Mouse (Mus musculus): ENCODE results near the gene Btbd10. TPM values are rescaled to one million over a fixed set of nuclear protein-coding genes. Genes with fewer than 3 reads are reported as not detected.

Gene Btbd10
- 72.9 and 74.3 TPM in 2 replicates for polyA plus RNA-seq (2012; rRNA removed)

GRCm38 (mm10) chr7:113368746-113369619, at the start of gene Btbd10:
TSS of gene Btbd10 (minus strand) at chr7:113369392.
- Histone ChIP-seq H3K4me3 (ENCODE audit: control insufficient read depth, low read depth, low read length) (peak within 1 kb of the TSS; percentile 95), H3K4me1 (ENCODE audit: control insufficient read depth, insufficient read depth, low read length) (no peaks in the 10 kb centered on the region), H3K36me3 (ENCODE audit: control insufficient read depth, insufficient read depth, low read length) (no peaks in the 10 kb centered on the region; the same call in 1 of the 2 replicates), H3K27ac (ENCODE audit: control insufficient read depth, insufficient read depth, low read depth, low read length) (peak within 1 kb of the TSS; percentile 95), H3K27me3 (ENCODE audit: control insufficient read depth, insufficient read depth, low read length) (no peaks in the 10 kb centered on the region)
- TF ChIP-seq CTCF (IDR thresholded peaks at IDR 0.05; ENCODE audit: control insufficient read depth, insufficient read depth, insufficient replicate concordance, low read depth, low read length) (no peak), POLR2A (IDR thresholded peaks at IDR 0.05; ENCODE audit: control insufficient read depth, low read depth, low read length) (peak; percentile 99)

DNA sequence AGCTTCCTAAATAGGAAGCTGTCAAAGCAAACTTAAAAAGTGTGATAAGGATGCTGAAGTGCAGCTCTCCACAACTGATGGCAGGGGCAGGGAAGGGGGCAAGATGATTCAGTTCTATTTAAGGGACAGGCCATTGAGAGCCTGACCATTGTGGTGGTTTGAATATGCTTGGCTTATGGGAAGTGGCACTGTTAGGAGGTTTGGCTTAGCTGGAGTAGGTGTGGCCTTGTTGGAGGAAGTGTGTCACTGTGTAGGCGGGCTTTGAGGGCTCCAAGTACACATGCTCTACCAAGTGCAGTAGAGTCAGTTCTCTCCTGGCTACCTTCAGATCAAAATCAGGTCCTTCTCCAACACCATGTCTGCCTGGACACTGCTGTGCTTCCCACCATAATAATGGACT, 47.3 kb upstream of the Btbd10 start:
- no peaks in the 10 kb centered on the region for H3K27me3 ChIP-seq (ENCODE audit: control insufficient read depth, insufficient read depth, low read length)
- TF ChIP-seq POLR2A (IDR thresholded peaks at IDR 0.05; ENCODE audit: control insufficient read depth, low read depth, low read length) (no peak), CTCF (IDR thresholded peaks at IDR 0.05; ENCODE audit: control insufficient read depth, insufficient read depth, insufficient replicate concordance, low read depth, low read length) (no peak)
- no peak overlapping the region for H3K27ac ChIP-seq (ENCODE audit: control insufficient read depth, insufficient read depth, low read depth, low read length)
- H3K4me1 ChIP-seq (ENCODE audit: control insufficient read depth, insufficient read depth, low read length), result no peaks in the 10 kb centered on the region
- H3K36me3 ChIP-seq (ENCODE audit: control insufficient read depth, insufficient read depth, low read length), result no peaks in the 10 kb centered on the region
- no peak overlapping the region for H3K4me3 ChIP-seq (ENCODE audit: control insufficient read depth, low read depth, low read length)

DNA sequence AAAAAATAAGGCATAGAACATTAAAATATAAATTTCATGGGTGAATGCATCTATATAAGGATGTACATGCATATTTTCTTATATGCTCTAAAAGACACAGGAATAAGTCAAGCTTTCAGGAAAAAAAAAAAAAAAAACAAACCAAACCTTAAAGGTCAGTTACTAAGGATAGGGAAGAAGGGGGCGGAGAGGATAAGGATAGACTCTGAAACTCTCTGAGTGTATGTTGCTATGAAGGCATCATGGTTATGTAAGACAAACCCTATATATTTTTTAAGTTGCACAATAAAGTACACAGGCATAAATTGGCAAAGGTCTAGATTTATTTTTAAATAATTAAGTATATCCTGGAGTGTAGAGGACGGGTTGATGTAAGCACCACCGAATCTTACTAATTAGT, 46.1 kb upstream of the Btbd10 start:
- Histone ChIP-seq H3K27me3 (ENCODE audit: control insufficient read depth, insufficient read depth, low read length) (no peaks in the 10 kb centered on the region), H3K36me3 (ENCODE audit: control insufficient read depth, insufficient read depth, low read length) (no peaks in the 10 kb centered on the region)
- TF ChIP-seq POLR2A (IDR thresholded peaks at IDR 0.05; ENCODE audit: control insufficient read depth, low read depth, low read length), result no peak
- TF ChIP-seq CTCF (IDR thresholded peaks at IDR 0.05; ENCODE audit: control insufficient read depth, insufficient read depth, insufficient replicate concordance, low read depth, low read length), result no peak

DNA sequence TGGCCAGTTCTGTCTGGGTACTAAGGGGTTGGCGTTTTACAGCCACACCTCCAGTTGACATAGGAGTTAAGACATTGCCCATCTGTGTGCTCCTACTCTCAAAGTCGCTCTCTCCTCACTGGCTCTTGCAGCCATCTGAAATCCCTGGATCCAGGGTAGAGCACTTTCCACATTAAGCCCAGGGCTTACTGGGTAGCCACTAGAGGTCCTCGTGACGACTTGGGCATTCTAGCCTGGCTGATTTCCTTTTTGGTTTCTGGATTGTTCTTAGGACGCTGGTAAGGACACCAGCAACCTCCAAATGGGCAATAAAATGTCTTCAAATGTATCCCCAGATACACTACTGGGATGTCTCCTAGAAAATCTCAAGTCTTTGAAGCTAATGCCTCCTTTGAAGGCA, 39.5 kb upstream of the Btbd10 start:
- Histone ChIP-seq H3K27me3 (ENCODE audit: control insufficient read depth, insufficient read depth, low read length) (no peaks in the 10 kb centered on the region), H3K4me3 (ENCODE audit: control insufficient read depth, low read depth, low read length) (no peak overlapping the region), H3K27ac (ENCODE audit: control insufficient read depth, insufficient read depth, low read depth, low read length) (no peak overlapping the region), H3K36me3 (ENCODE audit: control insufficient read depth, insufficient read depth, low read length) (no peaks in the 10 kb centered on the region), H3K4me1 (ENCODE audit: control insufficient read depth, insufficient read depth, low read length) (no peaks in the 10 kb centered on the region)
- TF ChIP-seq CTCF (IDR thresholded peaks at IDR 0.05; ENCODE audit: control insufficient read depth, insufficient read depth, insufficient replicate concordance, low read depth, low read length) (no peak), POLR2A (IDR thresholded peaks at IDR 0.05; ENCODE audit: control insufficient read depth, low read depth, low read length) (no peak)

More for the DNA sequence above, 46.1 kb upstream of the Btbd10 start:
- H3K4me1 ChIP-seq (ENCODE audit: control insufficient read depth, insufficient read depth, low read length), result no peaks in the 10 kb centered on the region
- no peak overlapping the region for H3K4me3 ChIP-seq (ENCODE audit: control insufficient read depth, low read depth, low read length)
- H3K27ac ChIP-seq (ENCODE audit: control insufficient read depth, insufficient read depth, low read depth, low read length), result no peak overlapping the region

GRCm38 (mm10) chr7:113398083-113398482, 28.9 kb upstream of the Btbd10 start:
- H3K4me3 ChIP-seq (ENCODE audit: control insufficient read depth, low read depth, low read length), result no peak overlapping the region
- no peak overlapping the region for H3K27ac ChIP-seq (ENCODE audit: control insufficient read depth, insufficient read depth, low read depth, low read length)
- TF ChIP-seq POLR2A (IDR thresholded peaks at IDR 0.05; ENCODE audit: control insufficient read depth, low read depth, low read length) (no peak), CTCF (IDR thresholded peaks at IDR 0.05; ENCODE audit: control insufficient read depth, insufficient read depth, insufficient replicate concordance, low read depth, low read length) (no peak)
- H3K4me1 ChIP-seq (ENCODE audit: control insufficient read depth, insufficient read depth, low read length), result no peaks in the 10 kb centered on the region
- H3K27me3 ChIP-seq (ENCODE audit: control insufficient read depth, insufficient read depth, low read length), result no peaks in the 10 kb centered on the region
- H3K36me3 ChIP-seq (ENCODE audit: control insufficient read depth, insufficient read depth, low read length), result no peaks in the 10 kb centered on the region

GRCm38 (mm10) chr7:113396661-113397060, 27.5 kb upstream of the Btbd10 start:
- no peak overlapping the region for H3K4me3 ChIP-seq (ENCODE audit: control insufficient read depth, low read depth, low read length)
- H3K36me3 ChIP-seq (ENCODE audit: control insufficient read depth, insufficient read depth, low read length), result no peaks in the 10 kb centered on the region
- no peak for TF ChIP-seq CTCF (IDR thresholded peaks at IDR 0.05; ENCODE audit: control insufficient read depth, insufficient read depth, insufficient replicate concordance, low read depth, low read length)
- no peak for TF ChIP-seq POLR2A (IDR thresholded peaks at IDR 0.05; ENCODE audit: control insufficient read depth, low read depth, low read length)

DNA sequence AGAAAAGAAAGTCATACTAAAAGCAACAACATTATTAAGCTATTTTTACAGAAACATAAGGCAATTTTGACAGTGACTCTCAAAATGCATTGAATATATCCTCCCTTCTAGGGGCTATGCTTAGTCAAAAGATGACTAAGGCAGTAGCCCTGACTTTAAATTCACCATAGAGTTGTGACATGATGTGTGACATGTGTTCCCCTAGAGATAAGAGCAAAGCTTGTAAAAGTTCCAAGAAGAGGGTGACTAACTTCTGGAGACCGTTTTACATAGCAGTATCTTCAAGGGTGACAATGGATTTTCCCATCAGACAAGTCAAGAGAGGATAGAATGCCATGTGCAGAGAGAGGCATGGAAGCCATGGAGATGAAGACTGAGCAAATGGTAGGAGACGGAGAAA, 22.4 kb upstream of the Btbd10 start:
- H3K4me3 ChIP-seq (ENCODE audit: control insufficient read depth, low read depth, low read length), result no peak overlapping the region
- H3K4me1 ChIP-seq (ENCODE audit: control insufficient read depth, insufficient read depth, low read length), result no peaks in the 10 kb centered on the region
- H3K36me3 ChIP-seq (ENCODE audit: control insufficient read depth, insufficient read depth, low read length), result no peaks in the 10 kb centered on the region
- no peak for TF ChIP-seq CTCF (IDR thresholded peaks at IDR 0.05; ENCODE audit: control insufficient read depth, insufficient read depth, insufficient replicate concordance, low read depth, low read length)
- no peak for TF ChIP-seq POLR2A (IDR thresholded peaks at IDR 0.05; ENCODE audit: control insufficient read depth, low read depth, low read length)
- H3K27ac ChIP-seq (ENCODE audit: control insufficient read depth, insufficient read depth, low read depth, low read length), result no peak overlapping the region
- H3K27me3 ChIP-seq (ENCODE audit: control insufficient read depth, insufficient read depth, low read length), result no peaks in the 10 kb centered on the region

More at GRCm38 (mm10) chr7:113396661-113397060, 27.5 kb upstream of the Btbd10 start:
- H3K27me3 ChIP-seq (ENCODE audit: control insufficient read depth, insufficient read depth, low read length), result no peaks in the 10 kb centered on the region
- no peaks in the 10 kb centered on the region for H3K4me1 ChIP-seq (ENCODE audit: control insufficient read depth, insufficient read depth, low read length)
- no peak overlapping the region for H3K27ac ChIP-seq (ENCODE audit: control insufficient read depth, insufficient read depth, low read depth, low read length)
